Mouse (Mus musculus) heart, embryonic 11.5 days (tissue): Measurements from ENCODE around the gene Eps15. TPM values are rescaled to one million over a fixed set of nuclear protein-coding genes. Genes with fewer than 3 reads are reported as not detected.
"Not testable (repeated sequence)": the region's sequence is repeated elsewhere in the genome, so short reads cannot be mapped to it uniquely, and the experiment has no call there.

Source experiments
- ATAC-seq: fragments of 200-750 bp; cut with Nextera tagmentation; replicated peaks from 2 replicates; pipeline ENCODE4 v1.8.0; 2017; ENCODE audit warnings: moderate library complexity; ENCODE audit not compliant: insufficient number of reproducible peaks, low FRiP score, low TSS enrichment
- H3K27ac ChIP-seq: fragments of 300-500 bp; sonication (generic); 2 replicates; pipeline ENCODE4 v1.5.1; 2014; ENCODE audit warnings: mild to moderate bottlenecking, low read depth, low read length
- H3K27me3 ChIP-seq: fragments of 300-500 bp; sonication (generic); 2 replicates; pipeline ENCODE4 v1.6.1; 2014; ENCODE audit warnings: mild to moderate bottlenecking, low read length, mixed read lengths; ENCODE audit not compliant: control insufficient read depth, insufficient read depth
- H3K36me3 ChIP-seq: fragments of 300-500 bp; sonication (generic); 2 replicates; pipeline ENCODE4 v1.6.1; 2014; ENCODE audit warnings: mild to moderate bottlenecking, low read length, moderate library complexity, mixed read lengths; ENCODE audit not compliant: control insufficient read depth, insufficient read depth
- H3K4me1 ChIP-seq: fragments of 300-500 bp; sonication (generic); 2 replicates; pipeline ENCODE4 v1.6.1; 2014; ENCODE audit warnings: low read length; ENCODE audit not compliant: control insufficient read depth, insufficient read depth
- H3K4me2 ChIP-seq: fragments of 300-500 bp; sonication (generic); 2 replicates; pipeline ENCODE4 v1.6.1; 2014; ENCODE audit warnings: mild to moderate bottlenecking, moderate library complexity
- H3K4me3 ChIP-seq: fragments of 300-500 bp; sonication (generic); 2 replicates; pipeline ENCODE4 v1.5.1; 2014; ENCODE audit warnings: low read depth, low read length
- H3K9ac ChIP-seq: fragments of 300-500 bp; sonication (generic); 2 replicates; pipeline ENCODE4 v1.6.1; 2014; ENCODE audit warnings: mild to moderate bottlenecking, low read depth, low read length, moderate library complexity
- H3K9me3 ChIP-seq: fragments of 300-500 bp; sonication (generic); replicated peaks from 2 replicates; pipeline ENCODE4 v1.6.1; 2016; ENCODE audit warnings: low read length; ENCODE audit not compliant: control insufficient read depth
- WGBS: fragments of 180-500 bp; shearing (Covaris S2); extraction: QIAGEN DNeasy Blood & Tissue Kit; methylation state at CpG from one replicate; pipeline ENCODE4 v1.1.7; 2014; ENCODE audit not compliant: insufficient replicate concordance; 5-methylcytosine and 5-hydroxymethylcytosine counted together
- polyA plus RNA-seq: library from polyadenylated mRNA; unstranded; fragments of >200 nt; fragmentation: Nextera tagmentation; extraction: Ambion mirVana; gene quantifications from 2 replicates; pipeline ENCODE4 v1.2.1, GENCODE M21; 2014

Eps15 gene
- polyA plus RNA-seq, 1 experiment from 2014 or later = 38.5 TPM

DNA sequence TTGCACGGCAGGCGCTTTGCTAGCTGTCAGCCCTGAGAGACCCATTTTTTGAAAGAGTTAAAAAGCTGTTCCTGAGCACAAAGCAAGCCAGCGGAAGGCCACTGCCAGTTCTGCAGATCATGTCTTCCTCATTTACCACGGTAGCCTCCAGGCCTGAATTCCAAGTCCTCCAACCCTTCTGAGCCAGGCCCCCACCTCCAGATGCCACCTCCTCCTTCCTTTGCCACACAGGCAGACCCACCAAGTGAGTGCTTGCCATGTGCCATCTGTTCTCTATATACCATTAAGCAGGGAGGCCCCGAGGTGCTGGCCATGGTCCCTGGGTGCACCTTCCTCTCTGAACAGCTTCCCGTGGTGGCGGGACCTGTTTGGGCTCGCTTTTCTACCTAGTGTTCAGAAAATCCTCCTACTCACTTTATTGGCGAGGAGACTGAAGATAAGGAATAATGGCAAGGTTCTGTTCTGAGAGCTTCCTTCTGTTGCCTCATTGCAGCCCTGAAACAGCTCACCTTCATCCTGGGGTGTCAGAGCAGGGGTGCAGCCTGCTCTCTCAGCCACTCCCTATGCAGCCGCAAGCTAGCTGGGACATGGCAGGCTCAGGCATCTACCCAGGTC, 120.4 kb downstream of the Eps15 start:
- H3K9ac ChIP-seq = no peak overlapping the region
- no peak overlapping the region for H3K27ac ChIP-seq
- H3K9me3 ChIP-seq = no peaks in the 10 kb centered on the region
- no peak for ATAC-seq
- WGBS = 81% methylated on average over 10 of the region's 10 CpGs
- peaks cover 4% of the 10 kb centered on the region; the same call in 1 of the 2 replicates for H3K4me1 ChIP-seq
- no peak overlapping the region for H3K4me3 ChIP-seq
- H3K27me3 ChIP-seq = no peaks in the 10 kb centered on the region; the same call in 1 of the 2 replicates
- no peak overlapping the region for H3K4me2 ChIP-seq
- H3K36me3 ChIP-seq = no peaks in the 10 kb centered on the region; the same call in 1 of the 2 replicates

DNA sequence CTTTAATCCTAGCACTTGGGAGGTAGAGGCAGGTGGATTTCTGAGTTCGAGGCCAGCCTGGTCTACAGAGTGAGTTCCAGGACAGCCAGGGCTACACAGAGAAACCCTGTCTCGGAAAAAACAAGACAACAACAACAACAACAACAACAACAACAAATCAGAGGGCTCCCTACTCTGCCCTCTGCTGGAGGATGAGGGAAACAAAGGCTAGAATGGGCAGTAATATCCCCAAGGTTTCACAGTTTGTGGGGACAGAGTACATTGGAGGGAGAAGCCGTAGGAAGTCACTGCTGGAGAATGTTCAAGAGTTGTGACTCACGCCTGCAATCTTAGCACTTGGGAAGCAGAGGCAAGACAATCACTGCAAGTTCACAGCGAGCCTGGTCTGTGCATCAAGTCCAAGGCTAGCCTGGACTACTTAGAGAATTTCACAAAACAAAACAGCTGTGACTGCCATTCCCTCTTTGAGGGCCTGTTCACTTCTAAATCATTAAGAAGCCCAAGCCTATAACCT, 121.2 kb downstream of the Eps15 start:
- no peak for ATAC-seq
- no peak overlapping the region for H3K4me2 ChIP-seq
- H3K36me3 ChIP-seq = no peaks in the 10 kb centered on the region; the same call in 1 of the 2 replicates
- no peak overlapping the region for H3K9ac ChIP-seq
- H3K4me1 ChIP-seq = peaks cover 9% of the 10 kb centered on the region; the same call in 1 of the 2 replicates
- H3K9me3 ChIP-seq = no peaks in the 10 kb centered on the region
- no peak overlapping the region for H3K27ac ChIP-seq
- H3K27me3 ChIP-seq = no peaks in the 10 kb centered on the region; the same call in 1 of the 2 replicates
- 63% methylated on average over 5 of the region's 5 CpGs for WGBS
- H3K4me3 ChIP-seq = no peak overlapping the region

GRCm38 (mm10) chr4:109404908-109405307, 124.8 kb downstream of the Eps15 start:
- not testable (repeated sequence) for H3K9ac ChIP-seq, H3K9me3 ChIP-seq, ATAC-seq, H3K27me3 ChIP-seq, H3K27ac ChIP-seq, H3K36me3 ChIP-seq
- Histone ChIP-seq H3K4me2 (peak overlapping the region; percentile 98), H3K4me1 (peaks cover 19% of the 10 kb centered on the region; the same call in 1 of the 2 replicates), H3K4me3 (peak overlapping the region; percentile 73)
- 87% methylated on average over 3 of the region's 3 CpGs for WGBS

GRCm38 (mm10) chr4:109405415-109405814, 125.3 kb downstream of the Eps15 start:
- H3K9ac ChIP-seq = peak overlapping the region; percentile 84; the same call in 1 of the 2 replicates
- H3K36me3 ChIP-seq = no peaks in the 10 kb centered on the region; the same call in 1 of the 2 replicates
- peaks cover 22% of the 10 kb centered on the region for H3K4me1 ChIP-seq
- H3K27ac ChIP-seq = peak overlapping the region; percentile 84
- 61% methylated on average over 8 of the region's 8 CpGs for WGBS
- H3K27me3 ChIP-seq = no peaks in the 10 kb centered on the region
- H3K4me3 ChIP-seq = peak overlapping the region; percentile 73
- no peaks in the 10 kb centered on the region for H3K9me3 ChIP-seq
- ATAC-seq = no peak
- H3K4me2 ChIP-seq = peak overlapping the region; percentile 98

DNA sequence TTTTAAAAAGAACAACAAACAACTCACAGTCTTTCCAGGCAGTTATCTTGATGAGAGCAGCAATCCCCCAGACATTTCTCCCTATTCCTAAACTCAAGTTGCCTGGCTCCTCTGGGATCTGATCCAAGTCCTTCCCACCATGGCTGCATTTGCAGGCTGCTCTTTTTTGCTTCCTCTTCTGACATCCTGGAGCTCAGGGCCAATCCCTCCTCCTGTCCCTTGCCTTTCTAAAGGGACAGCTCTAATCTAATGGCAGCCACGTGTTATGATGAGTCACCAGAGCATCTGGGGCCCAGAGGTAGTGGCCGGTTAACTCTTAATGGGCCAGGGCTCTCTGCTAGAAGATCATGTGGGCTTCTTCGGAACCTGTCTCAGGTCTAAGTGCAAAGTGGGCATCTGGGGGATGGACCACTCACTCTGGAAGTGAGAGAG, 126.0 kb downstream of the Eps15 start:
- Histone ChIP-seq H3K9me3 (no peaks in the 10 kb centered on the region), H3K27me3 (no peaks in the 10 kb centered on the region), H3K4me1 (peaks cover 28% of the 10 kb centered on the region), H3K27ac (peak overlapping the region; percentile 84), H3K9ac (peak overlapping the region; percentile 84), H3K4me2 (peak overlapping the region; percentile 98), H3K36me3 (no peaks in the 10 kb centered on the region; the same call in 1 of the 2 replicates), H3K4me3 (peak overlapping the region; percentile 73)
- 2% methylated on average over 3 of the region's 3 CpGs for WGBS
- peak; percentile 84 for ATAC-seq

DNA sequence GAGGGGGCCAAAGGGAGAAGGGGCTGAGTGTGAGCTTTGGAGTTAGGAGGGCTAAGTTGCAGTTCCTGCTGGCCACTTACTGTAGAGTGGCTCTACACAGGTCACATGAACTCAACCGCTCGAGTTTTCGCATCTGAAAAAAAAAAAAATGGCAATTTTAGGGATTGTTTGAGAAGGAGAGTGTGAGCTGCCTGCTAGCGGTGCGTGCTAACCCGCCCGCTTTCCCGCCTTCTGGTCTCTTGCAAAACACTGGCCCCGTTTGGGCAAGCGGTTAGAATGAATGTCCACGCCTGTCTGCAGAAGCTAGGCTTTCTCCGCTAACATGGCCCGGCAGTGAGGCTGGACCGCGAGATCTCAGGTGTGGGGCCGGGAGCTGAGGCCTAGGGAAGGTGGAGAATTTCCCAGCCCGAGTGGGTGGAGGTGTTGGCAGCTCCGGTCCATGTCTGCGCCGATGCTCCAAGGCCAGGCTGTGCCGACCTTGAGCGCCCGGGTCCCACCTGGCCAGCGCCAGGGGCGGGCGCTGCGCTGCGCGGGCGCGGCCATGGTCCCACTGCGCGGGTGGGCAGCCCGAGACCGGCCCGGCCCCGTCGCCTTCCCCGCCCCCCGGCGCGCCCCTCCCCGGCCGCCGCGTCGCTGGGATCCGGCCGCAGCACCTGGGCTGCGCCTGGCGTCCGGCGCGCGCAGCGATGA, 126.6 kb downstream of the Eps15 start, which contains the start of gene Ttc39a:
Gene Ttc39a, plus strand, starts transcription at position 138 of the 690 bp plus-strand sequence.
- H3K4me2 ChIP-seq = peak within 1 kb of the TSS; percentile 98
- H3K9me3 ChIP-seq = no peaks in the 10 kb centered on the region
- peak within 1 kb of the TSS; percentile 84 for H3K27ac ChIP-seq
- WGBS = under 1% methylated on average over 40 of the region's 56 CpGs
- peak within 1 kb of the TSS; percentile 84 for H3K9ac ChIP-seq
- peak; percentile 59 for ATAC-seq
- H3K36me3 ChIP-seq = no peaks in the 10 kb centered on the region; the same call in 1 of the 2 replicates
- peak within 1 kb of the TSS; percentile 73 for H3K4me3 ChIP-seq
- peaks cover 32% of the 10 kb centered on the region for H3K4me1 ChIP-seq
- no peaks in the 10 kb centered on the region for H3K27me3 ChIP-seq

DNA sequence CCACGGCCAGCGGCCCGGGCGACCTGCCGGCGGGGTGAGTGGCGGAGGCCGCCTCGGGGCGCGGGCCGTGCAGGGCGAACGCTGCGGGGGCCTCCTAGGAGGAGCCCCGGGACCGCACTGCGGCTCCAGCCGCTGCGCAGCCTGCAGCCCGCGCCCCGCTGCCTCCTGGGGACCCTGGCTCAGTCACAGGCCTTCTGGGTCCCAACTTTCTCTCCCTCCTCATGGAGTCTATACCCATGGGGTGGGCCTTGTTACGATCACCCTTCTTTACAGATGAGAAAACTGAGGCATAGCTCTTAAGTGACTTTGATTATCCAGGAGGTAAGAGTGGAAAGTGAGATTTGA, 127.1 kb downstream of the Eps15 start:
- Histone ChIP-seq H3K27me3 (no peaks in the 10 kb centered on the region), H3K4me2 (peak overlapping the region; percentile 98), H3K9ac (peak overlapping the region; percentile 84), H3K36me3 (no peaks in the 10 kb centered on the region; the same call in 1 of the 2 replicates), H3K27ac (peak overlapping the region; percentile 84), H3K4me1 (peaks cover 32% of the 10 kb centered on the region), H3K9me3 (no peaks in the 10 kb centered on the region), H3K4me3 (peak overlapping the region; percentile 73)
- no peak for ATAC-seq
- 4% methylated on average over 12 of the region's 24 CpGs for WGBS

- Histone ChIP-seq H3K4me3 (peak overlapping the region; percentile 73), H3K4me2 (peak overlapping the region; percentile 98), H3K36me3 (no peaks in the 10 kb centered on the region; the same call in 1 of the 2 replicates), H3K27me3 (no peaks in the 10 kb centered on the region), H3K4me1 (peaks cover 32% of the 10 kb centered on the region), H3K9ac (peak overlapping the region; percentile 84), H3K27ac (no peak overlapping the region), H3K9me3 (no peaks in the 10 kb centered on the region)
- WGBS = 76% methylated on average over 9 of the region's 9 CpGs
- no peak for ATAC-seq
Observed at GRCm38 (mm10) chr4:109407701-109408485, 127.8 kb downstream of the Eps15 start.
